Mouse (Mus musculus): ENCODE results near the gene Sema3d. TPM values are rescaled to one million over a fixed set of nuclear protein-coding genes. Genes with fewer than 3 reads are reported as not detected.

The Sema3d gene
- polyA plus RNA-seq, 1 experiment from 2014 or later: 4.9 TPM

DNA sequence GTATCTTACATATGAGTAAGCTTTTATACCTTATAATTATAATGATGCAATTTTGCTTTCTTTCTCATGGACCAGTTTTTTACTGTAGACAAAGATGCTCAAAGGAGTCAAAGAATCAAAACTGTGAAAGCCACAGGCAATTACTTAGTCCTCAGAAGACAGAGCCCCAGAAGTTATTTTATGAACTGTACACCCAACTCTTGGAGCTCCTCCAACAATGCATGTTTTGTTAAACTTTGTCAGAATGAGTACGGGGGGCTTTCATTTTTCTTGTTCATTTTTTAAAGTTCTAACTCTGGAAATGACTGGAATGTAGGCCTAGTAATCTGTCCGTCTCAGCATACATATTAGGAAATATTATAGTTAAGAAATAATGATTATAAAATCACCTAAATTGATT is 16.1 kb downstream of the Sema3d start:
- Histone ChIP-seq H3K9me3 (ENCODE audit: control insufficient read depth, low read length) (no peaks in the 10 kb centered on the region), H3K36me3 (ENCODE audit: control insufficient read depth, insufficient read depth, low read length) (no peaks in the 10 kb centered on the region), H3K4me2 (replicated peaks; ENCODE audit: low read depth) (no peak overlapping the region), H3K4me3 (ENCODE audit: low read depth, low read length) (no peak overlapping the region), H3K4me1 (replicated peaks; ENCODE audit: control insufficient read depth, insufficient read depth) (no peaks in the 10 kb centered on the region), H3K27me3 (ENCODE audit: control insufficient read depth, insufficient read depth, low read length) (no peaks in the 10 kb centered on the region), H3K9ac (ENCODE audit: low read length) (no peak overlapping the region), H3K27ac (replicated peaks) (no peak overlapping the region)
- WGBS: 56% methylated on average over 2 of the region's 2 CpGs
- TF ChIP-seq CTCF (IDR thresholded peaks at IDR 0.05; ENCODE audit: low read depth) (no peak), EP300 (optimal IDR thresholded peaks at IDR 0.05) (no peak)
- DNase-seq (ENCODE audit: low spot score) (no peak), ATAC-seq (ENCODE audit: low FRiP score, low TSS enrichment) (no peak)

DNA sequence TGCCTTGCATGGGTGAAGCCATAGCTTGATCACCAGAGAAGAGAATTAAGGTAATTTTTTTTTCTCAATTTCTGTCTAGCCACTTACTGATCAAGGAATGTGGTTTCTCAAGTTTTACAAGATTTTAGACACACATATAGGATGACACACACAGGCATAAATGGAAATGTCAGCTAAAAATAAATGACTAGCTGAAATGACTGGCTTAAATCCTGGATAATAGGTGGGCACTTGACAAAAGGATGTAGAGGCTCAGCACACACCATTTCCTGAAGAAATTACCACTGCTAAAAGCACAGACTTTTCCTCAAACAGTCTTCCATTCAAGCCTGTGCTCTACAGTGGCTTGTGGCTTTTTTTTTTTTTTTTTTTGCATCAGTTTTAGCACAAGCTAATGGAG is 21.0 kb downstream of the Sema3d start:
- Histone ChIP-seq H3K9ac (ENCODE audit: low read length) (no peak overlapping the region), H3K9me3 (ENCODE audit: control insufficient read depth, low read length) (no peaks in the 10 kb centered on the region), H3K27ac (replicated peaks) (no peak overlapping the region), H3K36me3 (ENCODE audit: control insufficient read depth, insufficient read depth, low read length) (no peaks in the 10 kb centered on the region), H3K4me2 (replicated peaks; ENCODE audit: low read depth) (no peak overlapping the region), H3K4me3 (ENCODE audit: low read depth, low read length) (no peak overlapping the region), H3K27me3 (ENCODE audit: control insufficient read depth, insufficient read depth, low read length) (no peaks in the 10 kb centered on the region), H3K4me1 (replicated peaks; ENCODE audit: control insufficient read depth, insufficient read depth) (no peaks in the 10 kb centered on the region)
- TF ChIP-seq EP300 (optimal IDR thresholded peaks at IDR 0.05) (no peak), CTCF (IDR thresholded peaks at IDR 0.05; ENCODE audit: low read depth) (no peak)
- no peak for ATAC-seq (ENCODE audit: low FRiP score, low TSS enrichment)
- no peak for DNase-seq (ENCODE audit: low spot score)

DNA sequence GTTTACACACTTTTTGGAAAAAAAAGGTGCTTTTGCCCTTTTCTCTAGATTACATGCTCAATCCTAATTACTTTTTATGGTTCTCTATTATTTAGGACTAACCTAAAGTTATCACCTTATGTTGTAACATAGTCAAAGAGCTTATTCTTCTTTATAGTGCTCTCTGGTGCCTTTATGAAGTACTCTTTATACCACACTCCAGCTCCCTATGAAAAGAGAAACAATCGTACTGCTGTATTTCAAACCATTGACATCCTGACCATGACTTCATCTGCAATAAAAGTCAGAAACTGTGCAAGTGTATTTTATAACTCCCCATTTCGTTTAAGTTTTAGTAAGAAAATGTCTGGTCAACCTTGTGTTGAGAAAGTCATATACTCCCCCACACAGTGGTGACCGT is 29.4 kb downstream of the Sema3d start:
- ATAC-seq (ENCODE audit: low FRiP score, low TSS enrichment) (no peak), DNase-seq (ENCODE audit: low spot score) (no peak)
- H3K36me3 ChIP-seq (ENCODE audit: control insufficient read depth, insufficient read depth, low read length): no peaks in the 10 kb centered on the region

DNA sequence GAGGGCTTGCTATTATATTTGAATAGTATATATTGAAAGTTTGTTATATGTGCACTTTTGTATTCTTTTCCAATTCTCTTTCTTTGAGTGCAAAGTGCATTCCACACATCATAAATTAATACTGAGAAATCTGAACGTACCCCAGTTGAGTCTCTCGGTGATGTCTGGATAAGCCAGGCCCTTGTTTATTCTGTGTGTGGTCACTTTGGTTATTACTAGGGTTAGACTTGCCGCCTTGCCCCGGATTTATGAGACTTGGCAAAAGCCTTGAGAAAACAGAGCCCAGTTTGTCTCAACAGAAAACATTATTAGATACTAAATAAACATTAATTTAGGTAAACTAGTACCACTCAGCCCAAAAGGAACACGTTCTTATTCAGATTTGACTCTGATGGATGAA is 40.1 kb downstream of the Sema3d start:
- no peak overlapping the region for H3K4me2 ChIP-seq (replicated peaks; ENCODE audit: low read depth)
- H3K36me3 ChIP-seq (ENCODE audit: control insufficient read depth, insufficient read depth, low read length): no peaks in the 10 kb centered on the region
- no peaks in the 10 kb centered on the region for H3K4me1 ChIP-seq (replicated peaks; ENCODE audit: control insufficient read depth, insufficient read depth)
- no peaks in the 10 kb centered on the region for H3K27me3 ChIP-seq (ENCODE audit: control insufficient read depth, insufficient read depth, low read length)
- WGBS: 31% methylated on average over 5 of the region's 5 CpGs
- no peak overlapping the region for H3K9ac ChIP-seq (ENCODE audit: low read length)
- no peak overlapping the region for H3K27ac ChIP-seq (replicated peaks)
- H3K9me3 ChIP-seq (ENCODE audit: control insufficient read depth, low read length): no peaks in the 10 kb centered on the region
- ATAC-seq (ENCODE audit: low FRiP score, low TSS enrichment) (no peak), DNase-seq (ENCODE audit: low spot score) (no peak)
- TF ChIP-seq CTCF (IDR thresholded peaks at IDR 0.05; ENCODE audit: low read depth) (no peak), EP300 (optimal IDR thresholded peaks at IDR 0.05) (no peak)
- no peak overlapping the region for H3K4me3 ChIP-seq (ENCODE audit: low read depth, low read length)

More for the DNA sequence above, 29.4 kb downstream of the Sema3d start:
- Histone ChIP-seq H3K27me3 (ENCODE audit: control insufficient read depth, insufficient read depth, low read length) (no peaks in the 10 kb centered on the region), H3K4me2 (replicated peaks; ENCODE audit: low read depth) (no peak overlapping the region), H3K27ac (replicated peaks) (no peak overlapping the region), H3K9me3 (ENCODE audit: control insufficient read depth, low read length) (no peaks in the 10 kb centered on the region), H3K9ac (ENCODE audit: low read length) (no peak overlapping the region), H3K4me1 (replicated peaks; ENCODE audit: control insufficient read depth, insufficient read depth) (no peaks in the 10 kb centered on the region), H3K4me3 (ENCODE audit: low read depth, low read length) (no peak overlapping the region)
- WGBS: 79% methylated on average over 3 of the region's 3 CpGs
- TF ChIP-seq CTCF (IDR thresholded peaks at IDR 0.05; ENCODE audit: low read depth): no peak
- TF ChIP-seq EP300 (optimal IDR thresholded peaks at IDR 0.05): no peak

DNA sequence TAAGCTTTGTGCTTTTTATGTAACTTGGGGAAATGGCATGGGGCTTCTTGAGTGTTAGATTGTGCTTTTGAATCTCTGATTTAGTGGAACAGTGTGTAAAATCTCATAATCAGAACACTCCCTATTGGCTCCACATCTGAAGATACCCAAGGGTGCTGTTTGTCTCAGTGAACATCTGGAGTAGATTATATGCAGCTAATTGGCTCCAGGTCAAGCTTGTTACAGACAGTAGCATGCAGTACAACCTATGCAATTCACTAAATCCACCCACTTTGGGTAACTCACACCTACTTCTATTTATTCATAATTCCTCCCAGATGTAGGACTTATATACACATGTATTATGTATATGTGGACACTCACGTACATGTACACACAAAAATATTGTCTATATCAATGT is 58.6 kb downstream of the Sema3d start:
- no peaks in the 10 kb centered on the region for H3K9me3 ChIP-seq (ENCODE audit: control insufficient read depth, low read length)
- no peak overlapping the region for H3K4me3 ChIP-seq (ENCODE audit: low read depth, low read length)
- DNase-seq (ENCODE audit: low spot score): no peak
- no peaks in the 10 kb centered on the region for H3K36me3 ChIP-seq (ENCODE audit: control insufficient read depth, insufficient read depth, low read length)
- H3K4me2 ChIP-seq (replicated peaks; ENCODE audit: low read depth): no peak overlapping the region
- WGBS: 65% methylated on average over 1 of the region's 1 CpGs
- no peak for ATAC-seq (ENCODE audit: low FRiP score, low TSS enrichment)
- TF ChIP-seq EP300 (optimal IDR thresholded peaks at IDR 0.05) (no peak), CTCF (IDR thresholded peaks at IDR 0.05; ENCODE audit: low read depth) (no peak)
- H3K27ac ChIP-seq (replicated peaks): no peak overlapping the region
- no peaks in the 10 kb centered on the region for H3K4me1 ChIP-seq (replicated peaks; ENCODE audit: control insufficient read depth, insufficient read depth)
- no peaks in the 10 kb centered on the region for H3K27me3 ChIP-seq (ENCODE audit: control insufficient read depth, insufficient read depth, low read length)
- no peak overlapping the region for H3K9ac ChIP-seq (ENCODE audit: low read length)

DNA sequence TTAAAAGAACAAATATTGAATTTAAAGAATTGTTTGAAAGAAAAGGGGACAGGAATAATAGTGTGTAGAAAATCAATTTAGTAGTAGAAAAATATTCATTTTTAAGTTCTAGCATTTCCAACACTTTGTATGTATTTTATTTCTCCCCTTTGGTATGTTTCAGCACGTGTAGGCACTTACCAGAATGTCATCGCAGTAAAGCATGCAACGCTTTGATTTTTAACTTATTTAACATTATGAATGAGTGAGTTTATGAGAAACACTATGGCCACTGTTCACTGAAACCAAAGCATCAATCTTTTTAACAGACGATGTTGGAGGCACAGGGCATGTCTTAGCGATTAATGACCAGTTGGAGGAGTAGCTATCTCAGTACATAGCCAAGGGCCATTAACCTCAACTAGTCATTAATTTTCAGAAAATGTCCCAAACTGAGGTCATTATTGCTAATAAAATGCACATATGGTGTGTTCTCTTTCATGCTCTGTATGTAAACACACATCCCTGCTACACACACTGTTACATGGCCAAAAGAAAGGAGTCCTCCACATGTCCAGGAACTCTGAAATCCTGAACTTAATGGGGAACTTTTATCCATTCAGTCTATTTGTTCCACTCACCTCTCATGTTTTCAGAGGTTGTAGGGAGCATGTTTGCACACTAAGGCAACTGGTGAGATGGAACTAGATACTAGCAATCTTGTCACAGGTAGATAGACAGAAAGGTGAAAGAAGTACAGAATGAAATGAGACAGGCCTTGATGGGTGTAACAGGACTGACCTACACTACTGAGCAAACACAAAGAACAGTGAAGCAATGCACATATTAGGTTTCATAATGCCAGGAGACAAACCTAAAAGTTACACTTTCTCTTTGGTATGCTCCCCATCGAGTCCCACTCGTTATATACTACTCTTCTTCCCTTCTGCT is 59.3 kb downstream of the Sema3d start:
- Histone ChIP-seq H3K36me3 (ENCODE audit: control insufficient read depth, insufficient read depth, low read length) (no peaks in the 10 kb centered on the region), H3K4me1 (replicated peaks; ENCODE audit: control insufficient read depth, insufficient read depth) (no peaks in the 10 kb centered on the region), H3K27me3 (ENCODE audit: control insufficient read depth, insufficient read depth, low read length) (no peaks in the 10 kb centered on the region), H3K27ac (replicated peaks) (no peak overlapping the region), H3K9me3 (ENCODE audit: control insufficient read depth, low read length) (no peaks in the 10 kb centered on the region), H3K9ac (ENCODE audit: low read length) (no peak overlapping the region), H3K4me3 (ENCODE audit: low read depth, low read length) (no peak overlapping the region), H3K4me2 (replicated peaks; ENCODE audit: low read depth) (no peak overlapping the region)
- ATAC-seq (ENCODE audit: low FRiP score, low TSS enrichment): no peak
- no peak for DNase-seq (ENCODE audit: low spot score)
- TF ChIP-seq EP300 (optimal IDR thresholded peaks at IDR 0.05): no peak
- TF ChIP-seq CTCF (IDR thresholded peaks at IDR 0.05; ENCODE audit: low read depth): no peak
- 55% methylated on average over 7 of the region's 7 CpGs for WGBS

Data from stomach, postnatal 0 days (tissue).